ENCODE assay signal across 22 mouse cellular contexts in genomic region chr4:12620059-12620755, GRCm38 (mm10).
DNase-seq lines count a peak whose midpoint lies in the region; ATAC-seq and TF ChIP-seq lines count a peak whose summit lies in the region.
"Had no signal": no experiment of that assay in that cellular context is flagged by ENCODE, and none has a peak within 500 bp of the region (broad histone marks: within the 10 kb centered on the region; RNA-seq: fewer than 3 reads in every experiment).

No protein-coding gene starts in this region.

- WGBS in liver, embryonic 11.5 days, result 44% methylated on average over 4 of the region's 4 CpGs
- 41% methylated on average over 4 of the region's 4 CpGs for WGBS in liver, postnatal 0 days (ENCODE audit: insufficient replicate concordance)
- WGBS in forebrain, embryonic 14.5 days, result 10% methylated on average over 4 of the region's 4 CpGs
- 27% methylated on average over 4 of the region's 4 CpGs for WGBS in hindbrain, embryonic 15.5 days
- WGBS in midbrain, embryonic 15.5 days, result 17% methylated on average over 4 of the region's 4 CpGs

- no peak overlapping the region for H3K4me3 ChIP-seq in liver, embryonic 11.5 days (ENCODE audit: low read depth, low read length)
- no peak overlapping the region for H3K4me3 ChIP-seq in liver, postnatal 0 days (ENCODE audit: low read depth, low read length)
- no peak overlapping the region for H3K4me3 ChIP-seq in forebrain, embryonic 14.5 days (ENCODE audit: low read depth, low read length)
- H3K4me3 ChIP-seq in hindbrain, embryonic 15.5 days, result no peak overlapping the region
- no peak overlapping the region for H3K4me3 ChIP-seq in midbrain, embryonic 15.5 days
- H3K4me3 ChIP-seq: embryonic facial prominence, embryonic 15.5 days; heart, embryonic 13.5 days; layer of hippocampus, adult 2 months; limb, embryonic 10.5 days; megakaryocyte, embryonic 14.5 days had no signal

- H3K9ac ChIP-seq in liver, embryonic 11.5 days (ENCODE audit: low read depth, low read length), result no peak overlapping the region
- H3K9ac ChIP-seq in liver, postnatal 0 days (replicated peaks), result no peak overlapping the region
- no peak overlapping the region for H3K9ac ChIP-seq in forebrain, embryonic 14.5 days (ENCODE audit: low read length)
- H3K9ac ChIP-seq in hindbrain, embryonic 15.5 days, result no peak overlapping the region
- no peak overlapping the region for H3K9ac ChIP-seq in midbrain, embryonic 15.5 days
- H3K9ac ChIP-seq: embryonic facial prominence, embryonic 15.5 days; heart, embryonic 13.5 days; liver, embryonic 14.5 days had no signal

- H3K9me3 ChIP-seq in liver, embryonic 11.5 days (ENCODE audit: control insufficient read depth, low read length), result no peaks in the 10 kb centered on the region
- no peaks in the 10 kb centered on the region for H3K9me3 ChIP-seq in liver, postnatal 0 days (ENCODE audit: low read length)
- no peaks in the 10 kb centered on the region for H3K9me3 ChIP-seq in forebrain, embryonic 14.5 days (replicated peaks; ENCODE audit: control insufficient read depth, low read length)
- no peaks in the 10 kb centered on the region for H3K9me3 ChIP-seq in hindbrain, embryonic 15.5 days
- H3K9me3 ChIP-seq in midbrain, embryonic 15.5 days, result no peaks in the 10 kb centered on the region
- H3K9me3 ChIP-seq: embryonic facial prominence, embryonic 15.5 days; heart, embryonic 13.5 days; limb, embryonic 10.5 days; megakaryocyte, embryonic 14.5 days had no signal

- TF ChIP-seq CTCF in liver, postnatal 0 days (IDR thresholded peaks at IDR 0.05; ENCODE audit: low read depth), result no peak

- H3K4me1 ChIP-seq in liver, embryonic 11.5 days (replicated peaks; ENCODE audit: control insufficient read depth, insufficient read depth, low read length), result no peaks in the 10 kb centered on the region
- no peaks in the 10 kb centered on the region for H3K4me1 ChIP-seq in liver, postnatal 0 days (ENCODE audit: insufficient read depth)
- H3K4me1 ChIP-seq in forebrain, embryonic 14.5 days (ENCODE audit: control insufficient read depth, insufficient read depth, low read length), result peaks cover 8% of the 10 kb centered on the region
- H3K4me1 ChIP-seq in hindbrain, embryonic 15.5 days (replicated peaks), result 0 out of 2 replicates have a peak, but pooled peaks cover 2% of the 10 kb centered on the region
- peaks cover 7% of the 10 kb centered on the region for H3K4me1 ChIP-seq in midbrain, embryonic 15.5 days
- H3K4me1 ChIP-seq: embryonic facial prominence, embryonic 15.5 days; heart, embryonic 13.5 days; limb, embryonic 10.5 days had no signal

- DNase-seq in liver, embryonic 11.5 days (ENCODE audit: low spot score), result no peak
- DNase-seq in liver, postnatal 0 days, result no peak
- DNase-seq in forebrain, embryonic 14.5 days (ENCODE audit: low spot score), result peak; percentile 69
- DNase-seq in urinary bladder, postnatal 25 days (ENCODE audit: low spot score), result no peak
- no peak for DNase-seq in adrenal gland, adult (ENCODE audit: inconsistent age in 2 of 2, low spot score in 1 of 2)
- DNase-seq: adrenal gland, postnatal 10 days; B cell, adult 2 months; cerebellum, adult 18-20 months; heart, adult 11 months; heart, postnatal 36 days; lung, postnatal 10 days; right cerebral cortex, postnatal 14 days; thymus, postnatal 36 days had no signal

- no peak for TF ChIP-seq EP300 in liver, postnatal 0 days (IDR thresholded peaks at IDR 0.05; ENCODE audit: low read depth)

- H3K27me3 ChIP-seq in liver, embryonic 11.5 days (replicated peaks; ENCODE audit: control insufficient read depth, insufficient read depth, low read length), result no peaks in the 10 kb centered on the region
- H3K27me3 ChIP-seq in liver, postnatal 0 days (ENCODE audit: insufficient read depth, low read length), result no peaks in the 10 kb centered on the region
- 0 out of 2 replicates have a peak, but pooled peaks cover 5% of the 10 kb centered on the region for H3K27me3 ChIP-seq in forebrain, embryonic 14.5 days (replicated peaks; ENCODE audit: control insufficient read depth, insufficient read depth, low read length)
- no peaks in the 10 kb centered on the region for H3K27me3 ChIP-seq in hindbrain, embryonic 15.5 days
- no peaks in the 10 kb centered on the region for H3K27me3 ChIP-seq in midbrain, embryonic 15.5 days (replicated peaks)
- H3K27me3 ChIP-seq: embryonic facial prominence, embryonic 15.5 days; heart, embryonic 13.5 days; megakaryocyte, embryonic 14.5 days had no signal

- no peak overlapping the region for H3K4me2 ChIP-seq in liver, embryonic 11.5 days
- H3K4me2 ChIP-seq in liver, postnatal 0 days (ENCODE audit: low read depth, low read length), result no peak overlapping the region
- H3K4me2 ChIP-seq in forebrain, embryonic 14.5 days (ENCODE audit: low read length), result no peak overlapping the region
- no peak overlapping the region for H3K4me2 ChIP-seq in hindbrain, embryonic 15.5 days
- H3K4me2 ChIP-seq in midbrain, embryonic 15.5 days, result no peak overlapping the region
- H3K4me2 ChIP-seq: embryonic facial prominence, embryonic 15.5 days; heart, embryonic 13.5 days had no signal

- ATAC-seq in liver, embryonic 11.5 days (replicated peaks; ENCODE audit: low FRiP score), result peak; percentile 41; the same call in 1 of the 2 replicates
- ATAC-seq in liver, postnatal 0 days, result no peak
- ATAC-seq in forebrain, embryonic 14.5 days, result peak; percentile 94
- 0 out of 2 replicates have a peak, but pooled peaks have one; percentile 34 for ATAC-seq in hindbrain, embryonic 15.5 days (ENCODE audit: low FRiP score, low read depth)
- peak; percentile 93 for ATAC-seq in midbrain, embryonic 15.5 days (replicated peaks)
- ATAC-seq: intestine, embryonic 16.5 days had no signal

- H3K27ac ChIP-seq in liver, embryonic 11.5 days (ENCODE audit: low read depth, low read length), result no peak overlapping the region
- no peak overlapping the region for H3K27ac ChIP-seq in liver, postnatal 0 days (ENCODE audit: low read depth)
- H3K27ac ChIP-seq in forebrain, embryonic 14.5 days (ENCODE audit: low read depth, low read length), result peak overlapping the region; percentile 45; the same call in 1 of the 2 replicates
- H3K27ac ChIP-seq in hindbrain, embryonic 15.5 days (replicated peaks), result no peak overlapping the region
- H3K27ac ChIP-seq in midbrain, embryonic 15.5 days, result no peak overlapping the region
- H3K27ac ChIP-seq: embryonic facial prominence, embryonic 15.5 days; heart, embryonic 13.5 days; layer of hippocampus, adult 2 months; limb, embryonic 10.5 days; liver, embryonic 14.5 days had no signal

- H3K36me3 ChIP-seq in liver, embryonic 11.5 days (ENCODE audit: control insufficient read depth, insufficient read depth, low read length), result no peaks in the 10 kb centered on the region
- no peaks in the 10 kb centered on the region for H3K36me3 ChIP-seq in liver, postnatal 0 days (replicated peaks; ENCODE audit: insufficient read depth, low read length)
- no peaks in the 10 kb centered on the region for H3K36me3 ChIP-seq in forebrain, embryonic 14.5 days (ENCODE audit: control insufficient read depth, insufficient read depth, low read length)
- no peaks in the 10 kb centered on the region for H3K36me3 ChIP-seq in hindbrain, embryonic 15.5 days
- no peaks in the 10 kb centered on the region for H3K36me3 ChIP-seq in midbrain, embryonic 15.5 days (replicated peaks)
- H3K36me3 ChIP-seq: embryonic facial prominence, embryonic 15.5 days; heart, embryonic 13.5 days; limb, embryonic 10.5 days had no signal
